Mouse (Mus musculus): ENCODE measurements at regions not wholly inside any gene's neighbourhood (a gene's known extent, or its start where the extent isn't known, plus 50 kb on each side); places are given as distances from the start of the nearest gene placed in this dataset.

DNA sequence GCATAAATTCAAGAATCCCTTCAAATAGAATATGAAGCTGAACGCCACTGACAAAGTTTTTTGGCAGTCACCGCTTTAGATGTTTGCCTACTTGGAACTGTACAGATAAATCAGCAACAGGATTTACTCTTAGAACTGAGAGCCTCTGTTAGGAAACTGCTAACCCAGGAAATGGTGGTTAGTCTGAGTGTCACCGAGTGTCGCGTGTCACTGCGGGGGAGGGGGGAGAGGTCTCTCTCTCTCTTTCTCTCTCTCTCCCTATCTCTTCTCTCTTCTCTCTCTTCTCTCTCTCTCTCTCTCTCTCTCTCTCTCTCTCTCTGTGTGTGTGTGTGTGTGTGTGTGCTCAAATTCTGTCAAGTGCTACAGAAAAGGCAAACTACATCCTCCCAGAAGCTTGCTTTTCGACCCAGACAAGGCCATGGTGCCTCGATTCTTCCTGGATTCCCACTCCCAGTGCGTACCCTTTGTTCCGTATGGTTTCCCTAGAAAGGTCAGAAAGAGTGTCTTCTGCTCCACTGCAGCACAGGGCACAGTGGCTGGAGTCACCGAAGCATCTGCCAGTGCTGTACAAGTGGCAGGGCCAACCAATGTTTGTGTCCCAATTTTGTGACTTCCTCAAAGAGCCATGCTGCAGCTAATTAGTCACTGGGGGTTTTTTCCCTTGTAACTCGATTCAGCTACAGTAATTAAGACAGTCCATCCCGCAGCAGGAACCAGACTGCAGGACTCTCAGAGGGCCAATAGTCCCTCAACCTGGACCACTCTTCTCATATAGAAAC is 87.0 kb downstream of the Cog6 start:
- in situ Hi-C loops (cut with MboI, MseI) = loop anchor here in 1 of 2 experiments (5.0 kb wide), 1 partner anchor 88 kb away; no protein-coding TSS in a partner anchor

DNA sequence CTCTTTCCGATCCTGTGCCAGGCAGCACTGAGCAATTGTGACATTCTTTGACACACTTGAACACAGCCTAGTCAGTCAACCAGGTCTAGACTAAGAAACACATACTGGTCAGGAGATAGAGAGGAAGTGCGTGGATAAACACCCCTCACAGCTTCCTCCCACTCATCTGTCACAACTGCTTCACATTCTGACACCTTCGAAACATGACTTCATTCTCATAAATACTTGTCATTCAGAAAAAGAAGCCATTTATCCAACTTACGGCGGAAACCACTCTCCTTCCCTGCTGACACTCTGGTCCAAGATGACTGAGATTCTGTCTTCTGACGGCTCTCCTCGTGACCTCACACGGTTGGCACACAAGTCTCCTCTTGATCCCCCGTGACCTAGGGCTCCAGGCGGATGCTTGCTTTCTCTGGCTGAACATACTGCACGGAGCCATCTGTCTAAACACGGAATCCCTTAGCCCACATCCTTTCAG is 89.6 kb downstream of the Cog6 start:
- in situ Hi-C loops (cut with MboI, MseI) = loop anchor here in 1 of 2 experiments (5.0 kb wide), 1 partner anchor 85 kb away; no protein-coding TSS in a partner anchor

DNA sequence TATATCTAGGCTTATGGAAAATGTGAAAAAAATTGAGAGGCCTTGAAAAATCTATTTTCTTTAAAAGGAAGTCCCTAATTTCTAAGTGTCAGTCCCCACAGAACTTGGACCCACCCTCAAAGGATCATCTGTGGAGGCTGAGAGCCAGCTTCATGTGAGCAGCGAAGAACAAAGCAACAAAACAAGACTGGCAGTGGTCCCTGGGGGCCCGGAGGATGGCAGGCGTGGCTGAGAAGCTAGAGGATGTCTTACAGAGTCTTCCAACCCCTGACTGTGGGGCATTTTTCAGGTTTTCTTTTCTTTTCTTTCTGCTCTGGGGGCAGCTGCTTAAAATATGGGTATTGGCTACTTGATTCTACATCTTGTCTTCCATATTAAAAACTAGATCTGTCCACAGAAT is 90.5 kb downstream of the Cog6 start:
- in situ Hi-C loops (cut with MboI, MseI) = loop anchor here in 1 of 2 experiments (5.0 kb wide), 1 partner anchor 84 kb away; no protein-coding TSS in a partner anchor

DNA sequence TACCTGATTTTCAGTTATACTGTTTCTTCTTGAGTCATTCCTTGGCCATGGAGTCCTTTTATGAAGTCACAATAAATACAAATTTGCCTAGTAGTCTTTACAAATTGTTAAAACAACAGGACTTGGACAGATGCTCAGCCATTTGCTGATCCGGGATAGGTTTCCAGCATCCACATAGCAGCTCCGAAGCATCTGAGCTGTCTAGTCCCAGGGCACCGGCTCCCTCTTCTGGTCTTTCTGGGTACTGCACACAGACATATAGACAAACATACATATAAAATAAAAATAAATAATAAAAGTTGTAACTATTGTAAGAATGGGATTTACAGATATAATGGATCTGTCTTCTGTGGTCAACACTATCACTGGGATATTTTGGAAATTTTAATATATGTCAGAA is 91.8 kb downstream of the Cog6 start:
- in situ Hi-C loops (cut with MboI, MseI) = loop anchor here in 1 of 2 experiments (5.0 kb wide), 1 partner anchor 83 kb away; no protein-coding TSS in a partner anchor

DNA sequence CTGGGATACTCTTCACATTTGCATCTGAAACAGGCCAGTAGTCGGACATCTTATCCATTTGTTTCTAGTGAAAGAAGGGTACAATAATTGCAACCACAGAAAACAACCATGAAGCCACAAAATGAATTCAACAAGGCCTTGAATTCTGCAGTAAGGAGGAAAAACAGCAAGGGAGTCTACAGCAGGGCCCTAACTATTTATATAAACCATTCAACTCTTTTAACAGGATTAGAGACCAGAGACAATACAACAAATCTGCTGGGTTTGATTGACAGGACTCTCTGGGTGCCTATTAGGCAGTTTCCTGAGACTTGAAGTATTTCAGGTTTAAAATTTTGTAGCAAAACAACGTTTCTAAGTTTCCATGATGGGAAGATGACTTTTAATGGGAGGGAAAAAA is 92.4 kb downstream of the Cog6 start:
- in situ Hi-C loops (cut with MboI, MseI) = loop anchor here in 1 of 2 experiments (5.0 kb wide), 1 partner anchor 82 kb away; no protein-coding TSS in a partner anchor

DNA sequence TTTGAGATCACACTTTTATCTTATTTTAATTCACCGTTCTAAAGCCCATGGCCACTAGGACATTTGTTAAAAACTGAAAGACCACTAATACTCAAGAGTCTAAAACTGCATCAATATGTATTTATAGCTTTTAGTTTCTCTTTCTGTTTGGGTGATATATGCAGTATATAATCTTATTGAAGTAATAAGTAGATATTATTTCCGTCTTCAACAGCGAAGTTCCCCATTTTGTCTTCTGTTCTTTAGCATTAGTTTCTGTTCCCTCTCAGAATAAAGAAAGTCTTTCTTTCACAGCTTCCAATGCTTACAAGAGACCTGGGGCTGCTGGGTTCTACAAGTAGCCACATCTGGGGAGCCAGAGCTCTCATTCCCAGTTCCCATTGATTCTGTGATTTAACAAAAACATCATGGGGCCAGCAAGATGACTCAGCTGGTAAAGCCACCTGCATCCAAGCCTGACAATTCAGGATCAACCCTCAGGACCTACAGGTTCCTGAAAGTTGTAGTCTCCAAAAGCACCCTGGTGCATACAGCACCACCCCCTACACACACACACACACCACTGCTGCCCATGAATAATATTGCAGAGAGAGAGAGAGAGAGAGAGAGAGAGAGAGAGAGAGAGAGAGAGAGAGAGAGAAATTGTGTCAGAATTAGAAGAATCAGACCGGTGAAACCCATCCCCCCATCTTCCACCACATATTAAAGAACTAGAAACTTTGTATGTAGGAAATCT is 93.0 kb downstream of the Cog6 start:
- in situ Hi-C loops (cut with MboI, MseI) = no loop called here

DNA sequence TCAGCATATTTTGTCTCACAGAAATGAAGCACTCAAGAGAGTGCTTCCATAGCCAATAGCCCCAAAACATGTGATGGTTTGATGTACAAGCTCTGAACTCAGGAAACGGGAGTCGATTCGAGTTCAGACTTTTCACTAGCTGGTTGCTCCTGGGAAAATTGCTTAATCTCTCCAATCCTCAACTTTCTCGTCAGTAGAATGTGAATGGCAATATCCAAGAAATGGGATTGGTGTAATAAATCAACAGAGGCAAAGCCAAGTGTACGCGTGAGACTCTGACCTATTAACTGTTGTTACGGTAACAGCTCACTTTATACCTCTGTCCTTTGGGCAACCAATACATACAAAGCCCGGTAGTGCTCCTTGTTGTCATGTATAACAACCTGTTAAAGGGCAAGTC is 94.6 kb downstream of the Cog6 start:
- in situ Hi-C loops (cut with MboI, MseI) = no loop called here

DNA sequence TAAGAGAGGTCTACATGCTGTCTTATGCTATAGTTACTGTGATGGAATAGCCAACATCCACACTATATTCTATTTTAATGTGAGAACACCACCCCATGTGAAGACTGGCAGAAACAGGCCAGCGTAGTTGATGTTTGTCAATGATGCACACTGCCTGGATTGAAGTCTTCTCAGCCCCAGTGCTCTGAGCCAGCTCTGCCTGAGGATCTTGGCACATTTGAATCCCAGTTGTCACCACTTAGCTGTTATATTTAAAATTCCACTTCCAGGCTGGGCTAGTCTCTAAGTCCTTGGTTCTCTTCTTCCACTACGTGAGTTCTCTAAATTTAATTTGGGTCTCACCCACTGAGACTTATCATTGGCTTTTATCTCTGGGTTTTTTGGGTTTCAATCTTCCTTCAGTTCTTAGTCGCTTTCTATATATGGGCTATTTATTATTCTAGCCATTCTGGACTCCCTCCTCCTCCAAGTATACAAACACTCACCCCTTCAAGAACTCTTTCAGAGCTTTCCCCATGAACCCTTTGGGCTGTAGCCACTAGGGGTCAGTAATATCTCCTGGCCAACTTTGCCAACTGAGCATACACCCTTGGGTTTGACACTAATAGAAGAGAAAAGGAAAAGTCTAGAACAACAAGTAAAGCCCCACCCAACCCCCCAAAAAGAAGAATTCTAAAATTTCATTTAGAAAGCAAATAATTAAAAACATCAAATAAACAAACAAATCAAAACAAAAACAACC is 110.0 kb downstream of the Cog6 start:
- in situ Hi-C loops (cut with MboI, MseI) = no loop called here

DNA sequence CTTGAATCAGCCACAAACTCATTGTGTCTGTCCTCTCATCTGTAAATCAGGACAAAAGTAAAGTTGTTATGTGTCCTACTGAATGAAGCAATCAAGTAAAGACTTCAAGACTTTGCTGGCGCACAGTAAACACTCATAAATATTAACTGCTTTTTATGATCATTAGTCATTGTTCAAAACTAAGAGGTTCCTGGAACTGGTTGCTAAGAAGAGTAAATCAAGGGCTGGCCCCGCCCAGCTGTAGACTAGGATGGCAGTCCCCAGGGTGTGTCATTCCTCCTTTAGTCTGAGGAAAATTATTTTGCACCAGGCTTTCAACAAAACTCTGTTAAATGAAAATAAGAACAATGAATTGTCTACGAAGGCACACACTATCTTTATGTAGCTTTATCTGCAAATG is 113.0 kb downstream of the Cog6 start:
- in situ Hi-C loops (cut with MboI, MseI) = no loop called here

DNA sequence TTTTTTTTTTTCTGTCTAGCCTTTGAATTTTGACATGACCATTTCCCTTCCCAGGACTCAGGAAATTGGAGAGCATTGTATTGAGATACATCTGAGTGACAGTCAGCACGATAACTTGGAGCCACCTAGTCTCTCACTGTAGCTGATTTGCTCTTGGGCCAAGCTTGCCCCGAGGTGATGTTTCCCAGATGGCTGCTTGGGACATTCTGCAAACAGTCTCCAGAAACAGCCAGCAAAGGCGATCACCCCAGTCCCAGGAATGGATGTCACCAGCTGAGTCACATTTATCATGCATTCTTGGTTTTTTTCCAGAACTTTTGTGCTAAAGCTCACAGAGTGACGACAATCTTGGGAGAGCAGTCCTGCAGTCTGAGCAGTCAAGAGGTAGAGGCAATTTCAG is 119.4 kb downstream of the Cog6 start:
- in situ Hi-C loops (cut with MboI, MseI) = no loop called here

DNA sequence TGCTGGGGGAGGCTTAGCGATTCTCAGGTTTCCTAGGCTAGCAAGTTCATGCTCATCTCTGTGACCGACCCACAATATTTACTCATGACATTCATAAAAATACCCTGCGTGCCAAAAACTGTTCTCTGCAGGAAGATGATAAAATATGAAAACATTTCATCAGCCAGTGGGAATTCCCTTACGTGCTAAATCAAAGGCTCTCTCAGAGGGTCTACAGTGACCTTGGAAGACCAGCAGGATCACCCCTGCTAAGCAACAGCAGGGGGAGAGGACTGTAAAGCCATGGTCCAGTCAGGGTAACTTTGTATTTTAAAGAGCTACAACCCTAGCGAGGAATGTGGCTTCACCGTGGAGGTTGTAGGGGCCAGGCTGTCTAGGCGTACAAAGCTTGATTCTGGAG is 120.6 kb downstream of the Cog6 start:
- in situ Hi-C loops (cut with MboI, MseI) = no loop called here

DNA sequence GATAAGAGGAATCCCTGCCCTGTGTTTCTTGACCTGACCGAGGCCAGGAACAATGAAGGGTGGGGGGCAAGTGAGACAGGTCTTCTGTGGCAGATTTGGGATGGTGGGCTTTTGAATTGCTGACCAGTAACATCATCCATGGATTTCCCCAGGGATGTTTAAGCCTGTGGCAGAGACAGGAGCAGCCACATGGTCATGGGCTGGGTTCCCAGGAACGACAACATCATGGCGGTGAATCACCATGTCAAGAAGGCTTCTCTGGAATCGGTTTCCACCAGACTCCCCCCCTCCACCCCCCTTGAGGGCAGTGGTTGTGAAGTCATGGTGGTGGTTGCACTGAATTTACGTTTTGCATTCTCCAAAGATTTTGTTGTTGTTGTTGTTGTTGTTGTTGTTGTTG is 121.3 kb downstream of the Cog6 start:
- in situ Hi-C loops (cut with MboI, MseI) = no loop called here

DNA sequence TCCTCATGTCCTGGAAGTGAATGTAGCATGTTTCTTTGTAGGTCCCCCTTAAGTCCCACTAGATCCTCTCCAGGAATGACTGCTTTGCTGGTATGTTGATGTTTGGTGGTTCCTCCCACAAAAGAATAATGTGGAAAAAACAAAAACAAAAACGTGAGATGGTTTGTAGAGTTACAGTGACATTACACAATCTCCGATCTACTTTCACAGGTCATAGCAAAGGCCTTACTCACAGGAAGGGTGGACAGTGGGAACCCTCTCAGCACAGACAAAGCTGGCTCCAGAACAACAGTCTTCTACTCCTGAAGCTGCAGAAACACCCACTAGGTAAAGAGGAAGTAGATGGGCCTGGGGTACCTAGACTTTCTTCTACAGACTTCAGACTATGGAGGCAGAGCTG is 122.2 kb downstream of the Cog6 start:
- in situ Hi-C loops (cut with MboI, MseI) = no loop called here

DNA sequence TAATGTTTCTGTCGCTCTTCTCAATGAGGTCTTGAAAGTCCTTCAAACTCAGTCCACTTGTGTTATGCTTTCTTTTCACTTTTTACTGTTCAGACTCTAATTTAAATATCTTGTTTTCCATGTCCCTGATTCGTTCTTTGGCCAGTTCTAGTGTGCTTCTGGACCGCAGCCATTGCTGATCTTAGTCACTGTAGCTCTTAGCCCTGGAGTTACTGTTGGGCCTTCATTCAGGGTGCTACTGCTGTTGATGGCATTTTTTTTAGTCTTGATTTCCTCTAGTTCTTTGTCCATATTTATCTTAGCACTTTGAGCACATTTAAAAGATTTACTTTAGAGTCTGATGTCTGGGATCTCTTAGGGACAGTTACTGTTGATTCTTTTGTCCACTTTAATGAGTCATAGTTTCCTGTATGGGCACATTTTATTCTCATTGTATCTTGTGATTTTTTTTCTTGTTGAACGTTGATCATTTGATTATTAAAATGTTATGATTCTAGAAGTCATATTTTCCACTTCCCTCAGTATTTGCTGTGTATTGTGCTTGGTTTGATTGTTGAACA is 127.8 kb downstream of the Cog6 start:
- in situ Hi-C loops (cut with MboI, MseI) = no loop called here

DNA sequence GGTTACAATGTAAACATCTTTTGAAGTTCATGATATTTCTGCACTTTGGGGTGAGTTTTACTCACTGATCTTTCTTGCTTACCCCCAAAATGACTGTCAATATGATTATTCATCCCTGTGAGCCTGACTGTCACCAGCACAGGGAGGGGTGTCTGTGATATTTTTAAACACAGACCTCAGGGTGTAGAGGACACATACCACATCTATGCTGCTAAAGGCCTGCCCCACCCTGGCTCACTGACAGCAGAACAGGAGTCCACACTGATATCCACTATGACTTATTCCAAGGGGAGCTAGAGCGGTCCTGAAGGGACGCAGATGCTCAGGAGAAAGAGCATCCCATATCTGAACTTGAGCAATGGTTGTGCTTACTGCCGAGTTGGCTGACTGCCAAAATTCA is 135.1 kb downstream of the Cog6 start:
- in situ Hi-C loops (cut with MboI, MseI) = no loop called here

DNA sequence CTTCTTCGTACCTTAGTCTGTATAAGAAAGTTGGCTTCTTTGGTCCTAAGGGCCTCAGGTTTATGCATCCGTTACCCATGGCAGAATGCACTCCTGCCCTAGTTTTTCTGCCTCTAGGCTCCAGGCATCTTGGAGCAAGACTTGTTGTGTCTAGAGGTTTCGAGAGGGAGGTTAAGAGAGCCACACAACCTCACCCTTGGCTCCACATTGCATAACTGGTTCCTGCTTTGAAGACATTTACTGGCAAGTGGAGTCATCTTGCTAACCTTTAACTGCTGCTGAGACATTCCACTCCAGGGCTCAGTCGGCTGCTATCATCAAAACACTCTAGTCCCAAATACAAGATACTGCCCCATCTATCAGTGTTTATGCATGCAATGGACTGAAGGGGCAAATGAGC is 135.9 kb downstream of the Cog6 start:
- in situ Hi-C loops (cut with MboI, MseI) = no loop called here

DNA sequence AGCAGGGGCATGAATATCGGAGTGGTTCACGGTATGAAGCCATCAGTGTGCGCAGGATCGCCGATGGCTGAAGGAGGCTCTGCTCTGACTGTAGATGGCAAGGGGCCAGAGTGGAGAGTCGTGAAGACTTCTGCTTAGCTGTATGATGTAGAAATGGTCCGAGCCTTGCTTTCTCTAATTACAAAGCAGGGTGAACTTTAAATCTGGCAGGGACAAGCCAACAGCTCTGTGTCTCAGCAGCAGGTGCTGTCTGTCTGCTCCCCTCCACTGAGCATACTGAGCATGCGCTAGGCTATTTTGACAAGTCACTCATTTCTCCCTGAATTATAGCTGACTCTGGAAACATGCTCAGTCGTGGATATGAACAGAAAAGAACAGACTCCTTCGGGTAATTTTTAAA is 137.3 kb downstream of the Cog6 start:
- in situ Hi-C loops (cut with MboI, MseI) = loop anchor here in 1 of 2 experiments (5.0 kb wide), 1 partner anchor 52 kb away; no protein-coding TSS in a partner anchor

DNA sequence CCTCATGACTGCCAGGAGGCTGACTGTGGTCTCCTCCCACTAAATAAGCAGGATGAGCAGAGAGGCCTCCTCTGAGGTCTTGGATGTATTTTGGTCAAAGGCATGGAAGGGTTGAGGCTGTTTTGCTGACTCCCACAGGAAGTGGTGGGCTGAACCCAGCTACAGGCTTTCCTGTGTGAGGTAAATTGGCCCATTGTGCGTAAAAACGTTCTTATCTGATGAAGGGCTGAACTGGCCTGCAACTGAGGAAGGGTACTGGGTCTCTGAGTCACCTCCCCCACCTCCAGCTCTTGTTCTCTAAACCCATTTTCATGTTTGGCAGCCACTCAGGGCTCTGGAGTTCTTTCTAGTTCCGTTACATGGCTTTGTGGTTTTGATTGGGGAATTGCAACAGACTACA is 138.7 kb downstream of the Cog6 start:
- in situ Hi-C loops (cut with MboI, MseI) = loop anchor here in 1 of 2 experiments (5.0 kb wide), 1 partner anchor 51 kb away; no protein-coding TSS in a partner anchor

DNA sequence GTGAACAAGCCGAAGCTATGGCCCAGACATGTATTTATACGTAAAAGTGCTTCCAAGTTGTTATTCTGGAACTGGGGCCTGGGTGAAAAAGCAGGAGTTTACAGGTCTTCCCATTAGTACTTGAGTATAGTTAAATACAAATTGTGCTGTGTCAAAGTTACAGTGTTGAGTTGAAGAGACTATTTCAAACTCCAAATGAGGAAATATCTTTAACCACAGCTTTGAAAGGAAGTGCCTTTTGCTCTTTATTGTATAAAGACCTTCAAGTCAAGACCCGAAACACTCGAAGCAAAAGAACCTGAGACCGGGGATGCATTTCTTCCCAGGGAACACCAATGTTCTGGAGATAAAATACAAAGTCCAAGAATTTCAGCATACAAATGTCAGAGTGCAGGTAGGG is 144.8 kb downstream of the Cog6 start:
- in situ Hi-C loops (cut with MboI, MseI) = no loop called here

DNA sequence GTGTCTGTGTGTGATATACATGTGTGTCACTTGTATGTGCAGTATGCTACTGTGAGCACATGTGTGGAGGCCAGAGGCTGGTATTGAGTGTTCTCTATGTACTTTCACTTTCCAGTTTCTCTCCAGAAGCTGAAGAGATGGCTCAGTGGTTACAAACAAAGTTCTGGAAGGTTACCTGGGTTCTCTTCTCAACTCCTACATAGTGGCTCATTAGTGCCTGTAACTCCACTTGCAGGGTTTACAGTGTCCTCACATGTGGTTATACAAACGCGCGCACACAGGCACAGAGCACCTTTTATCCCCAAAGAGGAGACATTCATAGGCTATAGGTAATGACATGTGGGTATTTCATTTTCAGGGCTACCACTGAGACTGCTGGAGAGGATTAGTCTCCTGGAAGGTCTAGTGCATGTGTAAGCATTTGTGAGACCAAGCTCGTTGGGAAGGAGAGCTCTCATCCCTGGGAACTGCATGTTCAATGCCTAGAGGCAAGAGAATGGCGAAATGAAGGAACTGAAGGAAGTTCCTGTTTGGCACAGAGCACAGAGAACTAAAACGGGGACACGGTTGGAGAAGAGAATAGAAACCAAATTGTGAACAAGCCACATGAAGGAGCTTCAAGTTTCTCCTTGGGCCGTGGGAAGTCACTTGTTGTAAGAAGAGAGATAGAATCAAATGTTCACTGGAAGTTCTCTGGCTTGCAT is 153.7 kb downstream of the Cog6 start:
- in situ Hi-C loops (cut with MboI, MseI) = loop anchor here (5.0 to 10.0 kb wide), 2 partner anchors 74 to 112 kb away; no protein-coding TSS in a partner anchor

DNA sequence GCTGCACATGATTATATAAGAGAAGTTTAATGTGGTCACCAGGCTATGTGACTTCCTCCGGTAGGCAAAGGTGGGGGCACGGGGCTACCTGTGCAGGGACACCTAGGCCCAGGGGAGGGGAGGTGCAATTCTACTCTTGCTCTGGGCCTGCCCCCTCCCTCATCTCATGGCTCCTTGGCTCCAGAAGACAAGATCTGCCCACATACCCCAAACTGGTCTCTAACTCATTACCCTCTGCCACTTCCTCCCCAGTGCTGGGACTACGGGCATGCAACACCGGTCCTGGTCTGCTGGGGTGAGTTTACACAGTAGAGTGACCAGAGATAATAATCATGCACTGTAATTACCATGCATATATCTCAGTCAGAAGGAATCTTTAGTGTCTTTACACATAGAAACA is 155.0 kb downstream of the Cog6 start:
- in situ Hi-C loops (cut with MboI, MseI) = loop anchor here (5.0 to 10.0 kb wide), 2 partner anchors 75 to 113 kb away; no protein-coding TSS in a partner anchor

Data from T-helper 17 cell (primary cell).